Mouse (Mus musculus): Measurements from ENCODE around the gene Ldb3.

The Ldb3 gene

DNA sequence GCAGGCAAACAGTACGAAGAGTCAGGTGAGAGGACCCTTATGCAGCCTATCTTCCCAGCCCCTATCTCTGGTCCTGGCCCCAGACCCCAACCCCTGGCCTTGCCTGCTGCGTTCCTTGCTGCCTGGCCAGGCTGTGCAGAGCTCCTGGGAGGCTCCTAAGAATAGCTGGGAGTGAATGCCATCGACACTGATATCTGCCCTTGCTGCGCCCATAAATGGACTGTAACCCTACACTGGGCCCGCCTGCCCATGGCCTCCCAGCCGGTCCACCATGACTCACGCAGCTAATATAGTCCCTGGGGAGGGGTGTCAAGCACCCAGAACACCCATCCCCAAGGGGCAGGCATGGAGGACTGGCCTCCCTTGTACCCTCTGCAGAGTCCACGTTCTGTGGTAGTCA, at the start of gene Ldb3:
Gene Ldb3 (minus strand): TSS at position 185 of the 400 bp plus-strand sequence.
- DNase-seq: no peak

DNA sequence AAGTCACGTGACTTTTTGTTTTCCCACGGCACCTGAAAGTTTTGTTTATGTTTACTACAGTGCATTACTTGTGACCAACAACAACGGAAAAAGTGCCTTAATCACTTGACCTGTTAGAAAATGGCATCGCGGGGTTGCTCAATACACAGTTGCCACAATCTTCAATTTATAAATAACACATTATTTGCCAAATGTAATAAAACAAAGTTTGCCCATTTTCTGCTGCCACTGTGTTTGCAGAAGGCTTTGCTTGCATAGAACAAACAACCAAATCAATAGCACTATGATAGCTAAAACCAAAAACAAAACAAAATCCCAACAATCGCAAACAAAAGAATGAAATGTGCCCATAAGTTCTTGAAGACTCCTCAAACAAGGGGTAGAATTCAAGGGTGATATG, 47.2 kb upstream of the Ldb3 start:
- no peak for DNase-seq

DNA sequence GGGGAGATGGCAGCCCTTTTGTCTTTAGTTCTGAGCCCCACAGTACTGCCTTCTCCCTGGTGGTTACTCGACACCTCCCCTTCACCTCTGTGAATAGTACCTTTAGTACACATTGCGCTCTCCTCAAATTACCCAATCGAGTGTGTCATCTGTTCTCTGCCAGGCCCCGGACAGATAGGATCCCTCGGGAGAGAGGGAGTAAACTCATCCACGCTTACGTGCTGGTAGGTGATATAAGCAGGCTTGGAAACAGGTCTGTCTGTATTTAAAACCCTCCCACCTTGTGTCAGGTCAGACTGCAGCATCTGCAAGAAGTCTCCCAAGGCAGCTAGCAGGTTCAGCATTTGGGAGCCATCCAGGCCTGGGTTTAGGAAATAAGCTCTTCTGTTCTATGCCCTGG, 46.7 kb upstream of the Ldb3 start:
- DNase-seq: no peak

DNA sequence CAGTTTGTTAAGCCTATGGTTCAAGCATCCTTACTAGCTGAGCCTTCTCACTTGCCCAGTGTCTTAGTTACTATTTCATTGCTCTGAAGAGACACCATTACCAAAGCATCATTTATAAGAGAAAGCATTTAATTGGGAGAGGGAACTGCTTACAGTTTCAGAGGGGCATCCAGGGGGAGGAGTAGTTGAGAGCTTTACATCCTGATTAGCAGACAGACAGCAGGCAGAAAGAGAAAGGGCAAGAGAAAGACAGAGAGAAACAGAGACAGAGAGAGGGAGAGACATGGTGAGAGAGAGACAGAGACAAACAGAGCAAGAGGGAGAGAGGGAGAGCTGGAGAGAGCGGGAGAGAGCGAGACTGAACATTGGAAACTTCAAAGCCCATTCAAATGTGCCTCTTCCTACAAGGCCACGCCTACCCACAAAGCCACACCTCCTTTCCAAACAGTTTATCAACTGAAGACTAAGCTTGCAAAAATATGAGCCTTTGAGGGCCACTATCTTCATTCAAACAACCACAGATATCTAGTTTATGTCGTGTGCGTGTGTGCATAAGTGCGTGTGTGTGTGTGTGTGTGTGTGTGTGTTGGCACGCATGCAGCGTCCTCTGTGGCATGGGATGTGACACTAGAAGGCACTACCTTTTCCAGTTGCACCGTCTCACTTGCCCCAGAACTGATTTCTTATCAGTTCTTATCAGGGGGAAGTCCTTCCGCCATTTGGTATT, 44.4 kb upstream of the Ldb3 start:
- no peak for DNase-seq

DNA sequence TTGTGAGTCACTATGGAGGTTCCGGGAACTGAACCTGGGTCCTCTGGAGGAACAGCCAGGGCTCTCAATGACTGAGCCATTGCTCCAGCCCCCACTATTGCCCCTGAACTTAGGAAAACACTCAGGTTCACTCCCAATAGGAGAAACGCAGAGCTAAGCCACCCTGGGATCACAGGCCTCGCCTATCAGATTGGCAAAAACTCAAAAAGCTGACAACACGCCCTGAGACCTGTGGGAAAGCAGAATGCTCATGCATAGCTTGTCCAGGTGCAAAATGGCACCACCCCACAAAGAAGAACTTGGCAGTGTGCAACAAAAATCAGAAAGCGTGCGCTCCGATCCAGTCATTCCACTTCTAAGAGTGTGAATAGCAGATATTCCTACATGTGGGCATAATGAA, 38.3 kb upstream of the Ldb3 start:
- no peak for DNase-seq

DNA sequence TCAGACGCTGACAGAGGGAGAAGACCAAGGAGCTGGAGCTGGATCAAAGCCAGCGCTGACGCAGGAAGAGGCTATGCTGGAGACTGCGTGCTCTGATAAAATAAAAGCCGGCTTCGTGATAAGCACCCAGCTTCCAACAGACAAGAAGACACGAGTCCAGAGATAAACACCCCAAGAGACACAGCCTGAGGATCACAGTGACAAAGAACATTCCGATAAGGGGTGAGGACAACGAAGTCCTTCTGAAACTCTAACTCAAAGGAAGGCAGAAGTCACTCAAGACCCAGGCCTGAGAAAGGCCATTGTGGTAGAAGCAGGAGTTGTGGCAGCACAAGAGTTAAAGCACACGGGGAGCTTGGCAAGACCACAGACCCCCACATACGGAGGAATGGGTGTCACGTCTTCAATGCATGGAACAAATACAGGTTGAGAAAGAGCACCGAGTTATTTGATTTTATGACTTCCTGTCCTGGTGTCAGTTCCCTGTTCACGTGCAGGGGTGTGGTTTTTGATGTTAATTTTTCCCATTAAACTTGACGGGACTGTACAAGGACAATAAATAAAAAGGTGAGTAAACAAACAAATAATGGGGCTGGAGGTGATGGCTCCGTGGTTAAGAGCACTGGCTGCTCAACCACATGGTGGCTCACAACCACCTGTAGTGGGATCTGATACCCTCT, 35.2 kb upstream of the Ldb3 start:
- no peak for DNase-seq

DNA sequence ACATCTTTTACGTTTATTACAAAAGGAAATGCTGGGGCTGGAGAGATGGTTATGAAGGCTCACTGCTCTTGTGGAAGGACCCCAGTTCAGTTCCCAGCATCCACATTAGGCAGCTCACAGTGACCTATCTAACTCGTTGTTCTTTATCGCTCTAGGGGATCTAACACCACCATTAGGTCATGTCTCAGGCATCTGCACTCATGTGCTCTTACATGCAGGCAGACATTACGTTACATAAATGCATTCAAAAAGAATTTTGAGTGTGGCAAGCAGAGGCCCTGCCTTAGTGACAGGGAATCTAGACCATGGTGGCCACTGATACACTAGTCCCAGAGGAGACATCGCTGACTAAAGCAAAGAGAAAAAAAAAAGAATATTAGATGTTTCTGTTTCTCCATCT, 34.6 kb upstream of the Ldb3 start:
- DNase-seq: no peak

DNA sequence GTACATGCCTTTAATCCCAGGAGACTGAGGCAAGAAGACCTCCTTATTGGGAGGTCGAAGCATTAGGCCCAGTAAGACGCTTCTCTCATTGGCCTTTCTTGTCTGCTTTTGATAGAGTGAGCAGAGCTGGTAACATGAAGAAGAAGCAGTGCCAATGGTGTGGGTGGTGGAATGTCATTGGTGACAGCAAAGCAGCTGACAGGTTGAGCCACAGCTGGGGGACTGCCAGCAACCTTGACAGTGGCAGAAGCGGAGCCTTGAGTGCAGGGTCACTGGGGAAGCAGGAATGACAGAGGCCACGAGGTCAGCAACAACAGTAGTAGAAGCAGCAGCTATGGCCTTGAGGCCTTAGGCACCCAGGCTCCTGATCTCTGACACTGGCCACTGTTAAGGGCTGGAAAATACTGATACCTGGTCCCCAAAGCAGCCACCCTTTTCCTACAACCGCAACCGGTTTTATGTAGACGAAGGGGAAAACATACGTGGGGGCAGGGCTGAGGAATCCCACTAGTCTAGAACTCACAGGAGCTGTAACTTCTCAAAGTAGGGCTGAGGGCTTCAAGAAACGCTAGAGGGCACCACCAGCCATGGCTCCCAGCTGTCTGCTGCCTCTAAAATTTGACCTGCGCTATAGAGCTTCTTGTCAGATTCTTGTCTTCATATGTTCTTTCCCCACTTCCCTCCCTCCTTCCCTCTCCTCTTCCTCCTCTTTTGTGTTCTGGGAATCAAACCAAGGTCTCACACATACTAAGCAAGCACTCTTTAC, 32.3 kb upstream of the Ldb3 start:
- peak; percentile 30 to 41 for DNase-seq

DNA sequence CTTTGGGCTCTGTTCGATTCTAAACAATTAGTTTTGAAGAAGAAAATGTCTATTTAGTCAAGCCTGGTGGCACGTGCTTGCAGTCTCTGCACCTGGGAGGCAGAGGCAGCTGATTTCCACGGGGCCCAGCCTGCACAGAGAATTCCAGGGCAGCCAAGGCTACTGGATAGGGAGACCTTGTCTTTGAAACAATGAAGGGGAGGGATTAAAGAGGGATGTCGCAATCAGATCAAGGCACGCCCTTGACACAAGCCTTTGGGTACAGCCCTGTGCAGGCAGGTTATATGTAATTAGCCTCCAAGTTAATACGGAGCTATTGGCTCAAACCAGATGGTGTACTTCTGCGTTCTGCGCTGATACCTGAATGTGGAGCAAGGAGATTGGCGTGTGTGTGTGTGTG, 30.3 kb upstream of the Ldb3 start:
- DNase-seq: peak in 1 of 2 experiments; percentile 12

DNA sequence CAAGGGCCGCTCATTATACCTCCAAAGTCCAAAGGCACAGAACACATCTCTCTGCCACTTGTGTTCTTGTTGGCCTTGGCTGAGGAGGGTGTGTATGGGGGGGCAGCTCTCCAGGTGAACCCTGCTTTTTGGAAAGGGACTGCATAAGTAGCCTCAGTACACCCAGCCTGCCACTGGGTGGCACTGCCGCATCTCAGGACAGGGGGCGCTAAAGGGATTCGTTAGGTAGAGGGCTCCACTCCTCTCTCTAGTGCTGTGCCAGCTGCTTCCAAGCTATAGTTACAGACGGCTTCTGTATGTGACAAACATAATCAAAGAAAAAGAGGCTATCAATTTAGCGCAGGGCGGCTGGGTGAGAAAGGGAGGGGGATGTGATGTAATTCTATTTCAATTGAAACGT, 28.3 kb upstream of the Ldb3 start:
- peak; percentile 82 to 87 for DNase-seq

DNA sequence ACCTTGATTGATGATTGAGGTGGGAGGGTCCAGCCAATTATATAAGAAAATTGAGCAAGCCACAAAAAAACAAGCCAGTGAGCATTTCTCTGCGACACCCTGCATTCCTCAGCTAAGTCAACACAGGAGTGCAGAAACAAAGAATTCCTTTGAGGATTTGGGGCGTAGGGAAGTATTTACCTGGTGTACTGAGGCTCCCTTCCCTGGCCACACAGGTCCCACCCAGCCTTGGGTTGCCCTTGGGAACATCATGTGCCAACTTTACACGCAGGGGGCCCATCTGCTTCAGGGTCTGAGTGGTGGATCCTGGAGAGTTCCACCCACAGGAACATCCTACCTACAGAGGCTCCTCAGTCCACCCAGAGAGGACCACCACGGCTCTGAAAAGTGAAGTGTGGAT, 27.1 kb upstream of the Ldb3 start:
- peak in 1 of 2 experiments; percentile 44 for DNase-seq

DNA sequence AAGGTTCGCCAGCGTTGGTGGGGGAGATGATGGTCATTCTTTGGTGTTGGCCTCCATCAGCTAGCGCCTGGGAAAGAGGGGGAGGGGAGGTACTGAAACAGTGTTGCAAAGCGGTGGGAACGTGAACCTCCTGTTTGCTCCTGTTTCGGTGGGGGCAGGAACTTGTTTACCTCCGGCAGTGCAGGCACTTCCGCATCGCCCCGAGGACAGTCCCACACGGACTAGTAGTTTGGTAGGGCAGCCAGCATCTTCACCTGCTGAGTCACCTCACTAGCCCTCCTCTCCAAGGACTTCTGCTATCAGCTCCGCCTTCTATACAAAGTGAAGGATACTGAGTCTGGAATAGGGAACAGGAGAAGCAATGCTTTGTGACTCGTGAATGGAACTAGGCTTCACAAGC, 26.6 kb upstream of the Ldb3 start:
- DNase-seq: peak; percentile 26 to 60

DNA sequence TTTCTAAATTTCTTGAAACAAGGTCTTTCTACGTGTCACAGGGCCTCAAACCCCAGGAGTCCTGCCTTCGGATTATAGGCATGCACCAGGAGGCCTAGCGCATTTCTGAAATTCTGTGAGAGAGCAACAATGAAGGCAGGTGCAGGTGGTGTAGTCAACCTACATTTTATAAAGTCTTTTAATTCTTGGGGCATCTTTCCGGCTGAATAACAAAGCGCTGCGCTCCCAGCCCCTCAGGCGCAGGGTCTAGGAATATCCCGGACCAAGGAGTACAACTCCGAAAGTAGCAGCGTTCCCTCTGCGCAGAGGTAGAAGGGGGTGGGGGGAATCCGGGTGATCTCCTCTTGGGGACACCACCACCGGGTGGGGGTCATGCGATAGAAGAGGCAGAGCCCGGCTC, 26.1 kb upstream of the Ldb3 start:
- no peak for DNase-seq

DNA sequence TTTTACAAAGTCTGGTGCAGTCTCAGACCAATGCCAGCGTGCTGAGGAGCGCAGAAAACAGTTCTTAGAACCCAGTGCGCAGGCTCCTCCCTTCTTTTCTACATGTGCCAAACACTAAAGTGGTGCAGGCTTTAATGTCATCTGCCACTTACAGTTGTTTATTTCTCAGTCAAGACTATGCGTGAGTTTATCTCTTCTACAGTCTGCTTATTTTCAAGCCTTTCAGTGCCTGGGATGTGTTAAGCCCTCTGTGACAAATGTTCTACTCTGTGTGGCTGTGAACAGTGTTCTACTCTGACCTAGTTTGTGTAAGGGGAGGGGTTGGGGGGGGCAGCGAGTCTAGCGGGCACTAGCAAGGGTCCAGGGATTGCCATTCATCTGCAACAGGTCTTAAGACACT, 25.0 kb upstream of the Ldb3 start:
- no peak for DNase-seq

DNA sequence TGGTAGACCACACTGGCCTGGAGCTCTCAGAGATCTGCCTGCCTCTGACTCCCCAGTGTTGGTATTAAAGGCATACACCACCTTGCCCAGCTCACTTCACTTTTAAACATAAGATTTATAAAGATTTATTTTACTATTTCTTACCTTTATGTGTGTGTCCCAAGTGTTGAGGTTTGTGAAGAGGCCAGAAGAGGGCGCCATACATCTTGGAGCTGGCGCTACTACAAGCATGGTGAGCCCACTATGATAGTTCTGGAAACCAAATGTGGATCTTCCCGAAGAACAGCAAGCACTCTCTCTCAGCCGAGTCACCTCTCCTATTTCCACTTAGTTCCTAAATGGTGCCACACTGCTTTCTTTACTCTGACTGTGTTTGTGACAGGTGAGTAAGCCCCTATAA, 23.7 kb upstream of the Ldb3 start:
- no peak for DNase-seq

DNA sequence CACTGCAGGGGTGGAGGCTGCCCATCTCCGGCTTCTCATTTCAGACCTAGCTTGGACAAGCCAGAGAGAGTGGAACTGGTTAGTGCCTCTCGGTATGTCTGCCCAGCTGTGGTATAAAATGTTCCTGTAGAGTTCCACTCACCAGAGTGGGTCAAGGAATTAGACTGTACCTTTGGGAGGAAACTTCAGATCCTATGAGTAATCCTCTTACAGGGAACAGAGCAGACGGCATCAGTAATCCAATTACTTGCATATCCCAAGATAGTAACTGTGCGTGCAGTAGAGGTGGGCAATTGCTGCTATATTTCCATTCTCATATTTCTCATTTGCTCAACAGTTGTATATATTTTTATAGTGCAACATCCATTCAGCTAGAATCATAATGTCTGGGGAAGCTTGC, 23.1 kb upstream of the Ldb3 start:
- no peak for DNase-seq

DNA sequence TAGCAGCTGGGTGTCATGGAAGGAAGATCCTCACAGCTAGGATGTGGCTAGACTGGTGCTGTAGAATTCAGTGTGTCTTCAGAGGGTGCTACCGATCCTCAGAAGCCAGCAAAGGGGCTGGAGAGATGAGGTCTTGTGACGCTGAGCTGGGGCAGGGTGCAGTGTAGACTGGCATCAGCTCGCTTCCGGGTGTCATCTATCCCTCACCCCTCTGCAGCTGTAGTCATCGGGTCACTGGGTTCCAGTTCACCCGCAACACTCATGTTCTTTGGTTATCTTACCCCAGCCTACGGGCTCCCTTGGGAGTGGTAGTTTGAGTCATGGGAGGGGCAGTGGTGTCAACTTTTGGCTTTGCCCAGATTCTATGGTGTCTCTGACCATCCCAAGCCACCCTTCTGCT, 13.4 kb upstream of the Ldb3 start:
- no peak for DNase-seq

DNA sequence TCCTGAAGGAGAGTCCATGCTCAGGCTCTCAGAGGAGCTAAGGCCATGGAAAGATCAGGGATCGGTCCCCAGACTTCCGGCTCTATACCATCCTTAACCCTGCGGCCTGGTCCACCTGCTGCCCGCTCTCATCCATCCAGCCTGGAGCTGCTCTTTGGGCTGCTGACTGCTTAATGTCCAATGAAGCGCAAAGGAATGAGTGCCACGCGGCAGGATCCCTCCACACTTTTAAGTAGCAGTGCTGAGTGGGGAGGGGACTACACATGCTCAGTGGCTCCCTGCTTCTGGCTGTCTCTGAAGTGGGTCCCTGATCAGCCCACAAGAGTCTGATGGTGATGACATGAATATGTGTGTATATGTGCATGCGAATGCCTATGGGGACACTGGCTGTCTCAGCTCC, 11.5 kb upstream of the Ldb3 start, which contains the start of gene Opn4:
Gene Opn4 (minus strand): TSS at position 202 of the 400 bp plus-strand sequence.
- DNase-seq: no peak

DNA sequence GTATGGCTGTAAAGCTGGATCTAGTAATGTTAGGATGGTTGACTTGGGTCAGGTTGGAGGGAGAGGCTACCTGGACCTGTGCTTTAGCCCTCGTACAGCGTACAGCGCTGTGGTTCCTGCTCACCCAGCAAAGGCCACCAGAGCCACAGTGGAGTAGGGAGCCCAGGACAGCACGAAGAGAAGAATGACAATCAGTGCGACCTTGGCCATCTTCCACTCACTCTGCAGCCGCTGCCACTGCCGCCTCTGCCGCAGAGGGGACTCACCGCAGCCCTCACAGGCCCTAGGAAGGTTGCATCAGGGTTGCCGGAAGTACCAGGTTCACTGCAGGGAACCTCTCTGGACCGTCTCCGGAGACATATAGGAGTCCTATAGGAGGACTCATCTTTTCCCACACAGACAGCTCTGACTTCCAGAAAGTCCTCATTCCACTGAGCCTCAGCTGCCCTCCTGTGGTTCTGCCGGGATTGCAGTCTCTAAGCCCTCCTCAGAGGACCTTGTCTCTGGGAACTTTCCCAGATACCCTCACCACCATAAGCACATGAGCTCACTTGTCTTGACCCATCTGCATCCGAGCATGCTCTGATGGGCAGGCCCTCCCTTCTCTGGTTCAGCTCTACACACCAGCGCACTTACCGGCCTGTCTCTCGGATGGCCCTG, 7.2 kb upstream of the Ldb3 start:
- DNase-seq: no peak

DNA sequence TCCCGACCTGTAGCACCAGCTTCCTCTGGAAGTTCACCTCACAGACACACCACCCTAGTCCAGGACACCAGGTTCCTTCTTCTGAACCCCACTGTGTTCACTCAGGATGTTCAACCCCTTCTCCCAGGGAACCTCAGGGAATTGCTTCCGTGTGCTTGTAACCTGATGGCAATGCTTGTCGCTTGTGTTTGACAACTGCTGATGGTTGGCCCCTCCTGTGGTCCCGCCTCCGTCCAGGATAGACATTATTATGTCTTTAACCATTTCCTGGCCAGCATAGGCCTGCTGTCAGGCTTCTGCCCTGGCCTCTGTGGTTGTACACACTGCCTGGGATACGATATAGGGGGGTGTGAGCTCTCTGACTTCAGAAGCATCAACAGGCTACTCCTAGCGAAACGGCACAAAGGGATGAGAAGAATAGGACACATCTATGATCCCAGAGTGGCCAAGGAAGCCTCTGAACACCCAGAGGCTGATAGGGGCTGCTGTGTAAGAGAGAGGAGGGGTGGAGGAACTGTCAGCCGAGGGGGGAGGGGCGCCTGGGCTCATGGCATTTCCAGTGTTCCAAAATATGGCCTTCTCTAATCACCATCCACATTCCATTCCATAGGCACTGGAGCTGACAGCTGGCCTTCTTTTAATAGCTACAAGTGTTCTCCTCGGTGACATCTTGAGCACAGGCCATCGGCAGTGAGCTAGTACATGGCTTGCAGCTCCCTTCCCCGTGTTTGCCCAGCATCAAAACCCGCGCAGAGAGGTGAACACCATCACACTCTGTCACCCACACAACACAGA, 3.5 kb upstream of the Ldb3 start:
- DNase-seq: no peak

DNA sequence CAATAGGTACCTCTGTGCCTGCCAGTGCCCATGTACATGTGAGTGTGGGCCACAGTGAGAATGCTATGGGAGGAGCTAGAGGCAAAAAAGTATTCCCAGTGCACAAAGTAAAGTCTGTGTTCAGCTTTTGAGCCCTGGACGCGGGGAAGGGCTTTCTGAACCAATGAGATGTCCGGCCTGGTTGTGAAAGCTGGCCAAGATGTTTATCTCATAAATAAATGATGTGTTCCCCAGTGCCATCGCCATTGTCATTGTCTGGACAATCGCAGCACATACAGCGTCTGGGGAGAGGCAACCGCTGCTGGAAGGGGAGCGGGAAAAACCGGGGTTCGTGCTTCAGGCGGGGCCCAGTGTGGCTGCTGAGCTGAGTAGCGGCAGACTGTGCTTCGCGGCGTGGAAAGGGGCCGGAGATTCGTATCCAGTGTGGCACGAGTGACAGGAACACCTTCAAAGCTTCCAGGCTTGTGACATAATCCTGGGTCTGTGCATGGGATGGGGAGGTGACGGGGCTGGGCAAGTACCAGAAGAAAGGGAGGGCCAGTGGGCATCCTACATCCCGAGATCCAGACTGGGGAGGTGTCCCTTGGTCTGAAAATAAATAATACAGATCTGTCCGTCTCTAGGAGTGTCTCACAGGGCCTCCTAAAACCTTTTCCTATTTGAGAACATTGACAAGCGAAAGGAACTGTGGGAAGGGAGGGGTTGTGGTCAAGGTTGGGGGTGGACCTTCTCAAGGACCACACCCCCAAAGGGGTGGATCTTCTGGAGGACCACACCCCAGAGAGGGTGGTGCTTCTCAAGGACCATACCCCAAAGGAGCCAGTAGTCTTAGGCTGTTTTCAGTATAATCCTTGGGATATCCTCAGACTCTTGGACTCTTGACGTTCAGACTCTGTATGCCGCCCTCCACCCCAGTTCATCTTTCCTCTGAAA, 2.5 kb upstream of the Ldb3 start:
- DNase-seq: peak in 1 of 2 experiments; percentile 13
